Mouse (Mus musculus): ENCODE data around the gene Zfp169.

- no peak for TF ChIP-seq CHD2 (IDR thresholded peaks at IDR 0.05; ENCODE audit: low read depth, low read length)
- no peak for TF ChIP-seq MAFK (IDR thresholded peaks at IDR 0.05; ENCODE audit: insufficient read depth, low read depth, low read length)
- no peak for TF ChIP-seq ZC3H11A (IDR thresholded peaks at IDR 0.05; ENCODE audit: borderline replicate concordance, low read depth, low read length)
- no peak for TF ChIP-seq HCFC1 (IDR thresholded peaks at IDR 0.05; ENCODE audit: borderline replicate concordance, insufficient read depth, low read length)
Observed at GRCm38 (mm10) chr13:48466186-48466585, 47.1 kb downstream of the Zfp169 start.
